Mouse (Mus musculus) hindbrain, embryonic 16.5 days (tissue): ENCODE results near the gene Fads3. TPM values are rescaled to one million over a fixed set of nuclear protein-coding genes. Genes with fewer than 3 reads are reported as not detected.

Source experiments
- ATAC-seq: fragments of 200-750 bp; cut with Nextera tagmentation; 2 replicates; pipeline ENCODE4 v1.8.0; 2017; ENCODE audit warnings: moderate TSS enrichment, moderate library complexity
- H3K27ac ChIP-seq: fragments of 300-500 bp; sonication (generic); 2 replicates; pipeline ENCODE4 v1.5.1; 2014; ENCODE audit warnings: low read depth, mild to moderate bottlenecking, control low read depth, low read length, moderate library complexity
- H3K27me3 ChIP-seq: fragments of 300-500 bp; sonication (generic); replicated peaks from 2 replicates; pipeline ENCODE4 v1.6.1; 2014; ENCODE audit warnings: low read length; ENCODE audit not compliant: control insufficient read depth, insufficient read depth
- H3K36me3 ChIP-seq: fragments of 300-500 bp; sonication (generic); 2 replicates; pipeline ENCODE4 v1.6.1; 2014; ENCODE audit warnings: mild to moderate bottlenecking, low read length, moderate library complexity, mixed read lengths; ENCODE audit not compliant: control insufficient read depth, insufficient read depth
- H3K4me1 ChIP-seq: fragments of 300-500 bp; sonication (generic); 2 replicates; pipeline ENCODE4 v1.6.1; 2014; ENCODE audit warnings: low read depth, low read length; ENCODE audit not compliant: control insufficient read depth, insufficient read depth
- H3K4me2 ChIP-seq: fragments of 300-500 bp; sonication (generic); 2 replicates; pipeline ENCODE4 v1.6.1; 2014; ENCODE audit warnings: mild to moderate bottlenecking, low read length, control low read depth, moderate library complexity
- H3K4me3 ChIP-seq: fragments of 300-500 bp; sonication (generic); 2 replicates; pipeline ENCODE4 v1.5.1; 2014; ENCODE audit warnings: mild to moderate bottlenecking, low read length, control low read depth, moderate library complexity
- H3K9ac ChIP-seq: fragments of 300-500 bp; sonication (generic); 2 replicates; pipeline ENCODE4 v1.6.1; 2014; ENCODE audit warnings: low read depth, mild to moderate bottlenecking, control low read depth, low read length, moderate library complexity
- H3K9me3 ChIP-seq: fragments of 300-500 bp; sonication (generic); 2 replicates; pipeline ENCODE4 v1.6.1; 2014; ENCODE audit warnings: mild to moderate bottlenecking, low read length, moderate library complexity; ENCODE audit not compliant: control insufficient read depth
- WGBS: fragments of 180-500 bp; shearing (Covaris S2); extraction: QIAGEN DNeasy Blood & Tissue Kit; methylation state at CpG from one replicate; pipeline ENCODE4 v1.1.7; 2014; 5-methylcytosine and 5-hydroxymethylcytosine counted together
- polyA plus RNA-seq: library from polyadenylated mRNA; unstranded; fragments of >200 nt; fragmentation: Nextera tagmentation; extraction: Ambion mirVana; gene quantifications from 2 replicates; pipeline ENCODE4 v1.2.1, GENCODE M21; 2015

The Fads3 gene
- polyA plus RNA-seq, 1 experiment from 2014 or later: 42.1 TPM

GRCm38 (mm10) chr19:10054361-10055075 is 13.1 kb downstream of the Fads3 start:
- Histone ChIP-seq H3K4me3 (no peak overlapping the region), H3K36me3 (peaks cover 26% of the 10 kb centered on the region), H3K4me2 (no peak overlapping the region), H3K9me3 (no peaks in the 10 kb centered on the region), H3K27ac (no peak overlapping the region), H3K9ac (no peak overlapping the region), H3K4me1 (peaks cover 2% of the 10 kb centered on the region; the same call in 1 of the 2 replicates), H3K27me3 (no peaks in the 10 kb centered on the region)
- no peak for ATAC-seq
- 95% methylated on average over 6 of the region's 6 CpGs for WGBS

GRCm38 (mm10) chr19:10055261-10055660 is 13.9 kb downstream of the Fads3 start:
- no peak for ATAC-seq
- Histone ChIP-seq H3K36me3 (peaks cover 26% of the 10 kb centered on the region), H3K4me1 (peaks cover 2% of the 10 kb centered on the region; the same call in 1 of the 2 replicates), H3K4me2 (no peak overlapping the region), H3K4me3 (no peak overlapping the region), H3K9ac (no peak overlapping the region), H3K27me3 (no peaks in the 10 kb centered on the region), H3K9me3 (no peaks in the 10 kb centered on the region), H3K27ac (no peak overlapping the region)
- 79% methylated on average over 3 of the region's 3 CpGs for WGBS

DNA sequence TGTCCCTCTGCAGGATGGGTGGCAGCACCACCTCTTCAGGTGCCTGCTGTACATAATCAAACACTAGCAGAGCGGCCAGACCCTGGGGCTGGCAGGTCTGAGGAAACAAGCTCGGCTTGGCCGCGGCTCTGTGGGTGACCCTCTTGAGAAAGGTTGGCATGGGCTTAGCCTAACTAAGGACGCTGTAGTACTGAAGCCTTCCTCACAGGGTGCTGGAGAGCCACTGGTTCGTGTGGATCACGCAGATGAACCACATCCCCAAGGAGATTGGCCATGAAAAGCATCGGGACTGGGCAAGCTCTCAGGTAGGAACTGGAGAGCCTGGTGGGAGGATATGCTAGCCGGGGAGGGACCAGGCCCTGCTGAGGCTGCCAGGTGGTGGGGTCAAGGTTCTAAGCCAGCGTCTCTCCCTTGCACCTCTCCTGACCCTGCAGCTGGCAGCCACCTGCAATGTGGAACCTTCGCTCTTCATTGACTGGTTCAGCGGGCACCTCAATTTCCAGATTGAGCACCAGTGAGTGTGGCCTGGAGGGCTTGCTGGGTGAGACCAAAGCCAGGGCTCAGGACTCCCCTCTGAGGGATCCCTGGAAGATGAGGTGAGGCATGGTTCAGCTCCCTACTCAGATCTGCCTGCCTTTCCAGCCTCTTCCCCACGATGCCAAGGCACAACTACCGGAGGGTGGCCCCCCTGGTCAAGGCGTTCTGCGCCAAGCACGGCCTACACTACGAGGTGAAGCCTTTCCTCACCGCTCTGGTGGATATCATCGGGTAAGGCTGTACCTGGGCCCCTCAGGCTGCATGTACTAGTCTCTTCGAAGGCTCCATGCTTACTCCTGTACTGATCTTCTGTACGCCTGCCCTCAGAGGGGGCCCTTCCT is 14.7 kb downstream of the Fads3 start:
- WGBS: 85% methylated on average over 22 of the region's 22 CpGs
- H3K27ac ChIP-seq: no peak overlapping the region
- H3K27me3 ChIP-seq: no peaks in the 10 kb centered on the region
- ATAC-seq: no peak
- peaks cover 2% of the 10 kb centered on the region; the same call in 1 of the 2 replicates for H3K4me1 ChIP-seq
- peaks cover 26% of the 10 kb centered on the region for H3K36me3 ChIP-seq
- no peaks in the 10 kb centered on the region for H3K9me3 ChIP-seq
- no peak overlapping the region for H3K4me3 ChIP-seq
- H3K9ac ChIP-seq: no peak overlapping the region
- no peak overlapping the region for H3K4me2 ChIP-seq

DNA sequence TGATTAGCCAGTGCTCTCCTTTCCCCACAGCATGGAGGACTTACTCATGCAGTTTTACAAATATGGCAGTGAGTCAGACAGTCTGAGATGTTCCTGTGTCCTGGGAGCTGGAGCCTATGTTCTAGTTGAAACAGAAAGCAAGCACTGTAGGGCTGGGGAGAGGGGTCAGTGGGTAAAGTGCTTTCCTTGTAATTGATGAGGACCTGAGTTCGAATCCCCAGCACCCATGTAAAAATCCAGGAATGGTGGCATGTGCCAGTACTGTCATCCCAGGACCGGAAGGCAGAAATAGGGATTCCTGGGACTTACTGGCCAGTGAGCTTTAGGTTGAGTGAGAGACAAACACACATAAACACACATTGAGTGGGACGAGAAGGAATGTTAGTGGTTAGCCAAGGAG is 15.3 kb downstream of the Fads3 start:
- Histone ChIP-seq H3K27ac (no peak overlapping the region), H3K4me1 (peaks cover 2% of the 10 kb centered on the region; the same call in 1 of the 2 replicates), H3K27me3 (no peaks in the 10 kb centered on the region), H3K4me3 (no peak overlapping the region), H3K9me3 (no peaks in the 10 kb centered on the region), H3K36me3 (peaks cover 28% of the 10 kb centered on the region), H3K4me2 (no peak overlapping the region), H3K9ac (no peak overlapping the region)
- ATAC-seq: no peak
- WGBS: 89% methylated on average over 3 of the region's 3 CpGs

GRCm38 (mm10) chr19:10057486-10058351 is 16.4 kb downstream of the Fads3 start:
- Histone ChIP-seq H3K27ac (no peak overlapping the region), H3K4me1 (peaks cover 2% of the 10 kb centered on the region; the same call in 1 of the 2 replicates), H3K4me3 (no peak overlapping the region), H3K9me3 (no peaks in the 10 kb centered on the region), H3K4me2 (no peak overlapping the region), H3K9ac (no peak overlapping the region), H3K27me3 (no peaks in the 10 kb centered on the region), H3K36me3 (peaks cover 36% of the 10 kb centered on the region)
- WGBS: 57% methylated on average over 11 of the region's 11 CpGs
- ATAC-seq: no peak

DNA sequence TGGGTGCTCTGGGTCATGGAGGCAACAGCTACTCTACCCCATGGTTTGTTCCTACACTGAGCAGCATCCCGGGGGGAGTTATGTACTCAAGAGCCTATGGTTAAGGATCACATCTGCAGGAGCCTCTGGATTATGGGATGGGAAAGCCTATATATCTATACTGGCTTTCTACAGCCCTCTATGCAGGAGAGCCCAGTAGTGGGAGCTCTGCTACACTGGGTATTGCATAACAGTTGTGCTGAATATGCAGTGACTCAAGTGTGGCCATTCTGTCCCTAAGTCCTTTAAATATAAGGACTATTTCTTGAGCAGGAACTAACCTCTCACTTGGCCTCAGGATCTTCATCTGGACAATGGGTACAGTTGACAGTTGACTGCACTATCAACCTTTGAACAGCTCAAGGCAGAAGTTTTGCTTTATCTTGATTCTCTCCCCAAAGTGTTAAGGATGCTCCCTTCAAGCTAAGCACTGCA is 17.0 kb downstream of the Fads3 start:
- peaks cover 2% of the 10 kb centered on the region; the same call in 1 of the 2 replicates for H3K4me1 ChIP-seq
- no peak for ATAC-seq
- H3K27me3 ChIP-seq: no peaks in the 10 kb centered on the region
- peaks cover 32% of the 10 kb centered on the region for H3K36me3 ChIP-seq
- H3K4me3 ChIP-seq: no peak overlapping the region
- H3K9ac ChIP-seq: no peak overlapping the region
- no peak overlapping the region for H3K4me2 ChIP-seq
- 94% methylated on average over 1 of the region's 1 CpGs for WGBS
- H3K27ac ChIP-seq: no peak overlapping the region
- H3K9me3 ChIP-seq: no peaks in the 10 kb centered on the region

- 59% methylated on average over 9 of the region's 9 CpGs for WGBS
- no peak for ATAC-seq
- Histone ChIP-seq H3K9ac (no peak overlapping the region), H3K27ac (no peak overlapping the region), H3K9me3 (no peaks in the 10 kb centered on the region), H3K36me3 (peaks cover 28% of the 10 kb centered on the region), H3K4me2 (no peak overlapping the region), H3K4me3 (no peak overlapping the region), H3K27me3 (no peaks in the 10 kb centered on the region), H3K4me1 (peaks cover 2% of the 10 kb centered on the region; the same call in 1 of the 2 replicates)
Observed at GRCm38 (mm10) chr19:10058876-10059427, 17.6 kb downstream of the Fads3 start.

DNA sequence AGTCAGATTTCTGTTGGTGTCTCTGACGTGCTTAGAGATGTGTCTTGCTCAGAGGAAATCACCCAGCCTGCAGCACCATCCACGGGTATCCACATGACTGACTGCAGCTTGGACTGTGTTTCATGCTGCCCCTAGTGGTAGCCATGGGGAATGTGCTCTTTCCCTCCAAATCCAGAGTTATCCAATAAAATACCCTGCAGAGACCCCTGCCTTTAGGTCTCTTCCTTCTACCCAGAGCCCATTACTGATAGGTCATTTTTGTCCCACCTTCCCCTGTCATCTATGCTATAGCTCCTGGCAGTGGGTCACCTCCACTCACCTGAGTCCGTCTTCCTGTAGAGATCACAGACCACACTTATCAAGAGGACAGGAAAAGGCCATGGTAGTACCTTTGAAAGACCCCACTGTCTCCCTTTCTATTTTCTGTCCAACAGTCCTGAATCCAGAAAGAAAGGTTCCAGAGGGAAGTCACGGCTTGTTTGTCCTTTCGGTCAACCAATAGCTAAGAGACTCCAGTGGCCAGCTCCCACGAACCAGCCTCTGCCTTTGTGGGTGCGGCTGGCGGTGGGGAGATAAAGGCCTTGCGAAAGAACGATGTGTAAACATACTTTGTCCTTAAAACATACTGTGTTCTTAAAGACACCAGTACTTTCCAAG is 18.7 kb downstream of the Fads3 start:
- ATAC-seq: peak; percentile 68
- H3K4me2 ChIP-seq: no peak overlapping the region
- H3K4me1 ChIP-seq: peaks cover 2% of the 10 kb centered on the region; the same call in 1 of the 2 replicates
- no peak overlapping the region for H3K4me3 ChIP-seq
- no peak overlapping the region for H3K9ac ChIP-seq
- no peaks in the 10 kb centered on the region for H3K9me3 ChIP-seq
- H3K36me3 ChIP-seq: peaks cover 25% of the 10 kb centered on the region
- no peak overlapping the region for H3K27ac ChIP-seq
- WGBS: 59% methylated on average over 10 of the region's 10 CpGs
- no peaks in the 10 kb centered on the region for H3K27me3 ChIP-seq
